Mouse (Mus musculus): ENCODE data around the gene Vat1l. TPM values are rescaled to one million over a fixed set of nuclear protein-coding genes. Genes with fewer than 3 reads are reported as not detected.

Vat1l gene
- polyA plus RNA-seq, 1 experiment from 2014 or later: 0.09 TPM

DNA sequence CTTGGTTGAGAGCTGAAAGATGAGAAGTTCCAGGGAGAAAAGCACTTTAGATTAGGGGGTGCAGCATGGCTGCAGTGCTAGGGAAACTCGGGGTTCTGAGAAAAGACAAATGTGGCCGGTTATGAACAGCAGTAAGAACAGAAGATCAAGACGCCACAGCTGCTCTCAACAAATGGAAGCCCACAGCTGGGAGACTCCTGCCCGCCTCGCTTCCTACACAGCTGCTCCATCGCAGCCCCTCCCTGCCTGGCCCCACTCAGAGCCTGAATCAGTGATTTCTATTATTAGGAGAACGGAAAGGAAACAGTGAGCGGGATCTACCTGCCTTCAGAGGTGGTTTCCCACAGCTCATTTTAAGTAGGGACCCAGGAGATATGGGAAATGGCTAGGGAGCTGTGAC lies 69.1 kb downstream of the Vat1l start:
- H3K4me2 ChIP-seq (ENCODE audit: low read depth, low read length): no peak overlapping the region

DNA sequence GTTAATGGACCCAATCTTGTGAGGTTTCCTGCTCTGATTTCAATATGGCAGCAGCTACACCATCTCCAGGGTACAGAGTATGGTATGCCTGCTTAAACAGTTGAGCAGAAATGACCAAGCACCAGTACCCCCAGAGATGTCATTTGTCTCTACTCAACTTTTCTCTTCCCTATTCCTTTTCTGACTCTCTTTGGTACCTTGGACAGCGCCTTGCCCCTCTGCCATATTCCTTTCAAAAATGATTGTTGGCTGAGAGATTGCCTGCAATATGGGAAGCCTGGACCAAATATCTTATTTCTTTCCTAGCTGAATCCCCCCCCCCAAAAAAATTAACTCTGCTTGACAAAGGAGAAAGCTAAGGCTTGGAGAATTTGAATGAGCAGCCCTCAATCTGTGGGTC lies 75.7 kb downstream of the Vat1l start:
- Histone ChIP-seq H3K9me3 (replicated peaks; ENCODE audit: control insufficient read depth, low read length) (no peaks in the 10 kb centered on the region), H3K9ac (ENCODE audit: low read depth, low read length) (no peak overlapping the region), H3K4me1 (ENCODE audit: control insufficient read depth, low read depth, low read length) (no peaks in the 10 kb centered on the region), H3K27me3 (ENCODE audit: control insufficient read depth, insufficient read depth, low read depth, low read length) (no peaks in the 10 kb centered on the region), H3K4me3 (ENCODE audit: low read depth, low read length) (no peak overlapping the region), H3K4me2 (ENCODE audit: low read depth, low read length) (no peak overlapping the region), H3K36me3 (ENCODE audit: control insufficient read depth, insufficient read depth) (no peaks in the 10 kb centered on the region), H3K27ac (ENCODE audit: low read length) (no peak overlapping the region)
- 29% methylated on average over 1 of the region's 1 CpGs for WGBS (ENCODE audit: insufficient replicate concordance)
- no peak for ATAC-seq (ENCODE audit: low read depth)

More for the DNA sequence above, 69.1 kb downstream of the Vat1l start:
- 60% methylated on average over 8 of the region's 8 CpGs for WGBS (ENCODE audit: insufficient replicate concordance)
- no peaks in the 10 kb centered on the region for H3K27me3 ChIP-seq (ENCODE audit: control insufficient read depth, insufficient read depth, low read depth, low read length)
- H3K27ac ChIP-seq (ENCODE audit: low read length): no peak overlapping the region
- no peaks in the 10 kb centered on the region for H3K36me3 ChIP-seq (ENCODE audit: control insufficient read depth, insufficient read depth)
- H3K9ac ChIP-seq (ENCODE audit: low read depth, low read length): no peak overlapping the region
- no peaks in the 10 kb centered on the region for H3K4me1 ChIP-seq (ENCODE audit: control insufficient read depth, low read depth, low read length)
- no peaks in the 10 kb centered on the region for H3K9me3 ChIP-seq (replicated peaks; ENCODE audit: control insufficient read depth, low read length)
- H3K4me3 ChIP-seq (ENCODE audit: low read depth, low read length): no peak overlapping the region
- ATAC-seq (ENCODE audit: low read depth): no peak

DNA sequence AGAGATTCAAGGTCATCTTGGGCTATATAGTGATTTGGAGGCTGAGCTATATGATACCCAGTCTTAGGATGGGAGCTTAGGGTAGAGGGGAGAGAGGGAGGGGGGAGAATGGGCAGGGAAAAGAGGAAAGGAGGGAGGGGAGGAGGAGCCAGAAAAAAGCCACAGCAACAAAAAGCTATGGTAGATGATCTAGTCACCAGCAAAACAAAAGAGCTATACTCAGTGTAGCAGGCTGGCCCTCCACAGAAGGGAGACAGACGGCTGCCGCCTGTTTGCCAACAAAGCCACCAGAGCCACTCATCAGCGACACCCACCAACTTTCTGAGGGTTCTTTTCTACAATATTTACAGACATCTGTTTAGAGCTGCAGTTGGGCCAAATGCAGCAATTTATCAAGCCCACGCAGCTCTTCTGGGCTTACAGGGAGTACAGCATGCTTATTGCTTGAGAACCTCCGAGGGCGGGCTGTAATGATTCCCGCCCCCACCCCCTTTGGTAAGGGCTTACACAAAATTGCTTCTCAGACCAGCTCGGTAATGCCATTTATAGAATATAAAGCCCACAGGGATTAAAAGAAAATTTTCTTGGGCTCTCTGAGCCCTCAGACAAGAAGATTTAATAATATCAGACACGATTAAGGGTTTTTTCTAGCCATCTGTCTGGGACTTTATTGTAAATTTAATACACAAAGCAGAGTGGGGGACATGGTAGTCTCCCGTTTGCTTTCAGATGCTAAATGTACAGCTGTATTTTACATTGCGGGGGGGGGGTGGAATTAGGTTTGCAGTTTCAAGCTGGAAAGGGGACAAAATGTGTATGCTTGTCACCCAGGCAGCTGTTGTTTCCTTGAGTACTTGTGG lies 89.7 kb downstream of the Vat1l start:
- no peak for ATAC-seq (ENCODE audit: low read depth)
- H3K9ac ChIP-seq (ENCODE audit: low read depth, low read length): no peak overlapping the region
- H3K4me3 ChIP-seq (ENCODE audit: low read depth, low read length): no peak overlapping the region
- no peaks in the 10 kb centered on the region for H3K27me3 ChIP-seq (ENCODE audit: control insufficient read depth, insufficient read depth, low read depth, low read length)
- H3K27ac ChIP-seq (ENCODE audit: low read length): no peak overlapping the region
- H3K9me3 ChIP-seq (replicated peaks; ENCODE audit: control insufficient read depth, low read length): no peaks in the 10 kb centered on the region
- 61% methylated on average over 11 of the region's 11 CpGs for WGBS (ENCODE audit: insufficient replicate concordance)
- no peak overlapping the region for H3K4me2 ChIP-seq (ENCODE audit: low read depth, low read length)
- H3K36me3 ChIP-seq (ENCODE audit: control insufficient read depth, insufficient read depth): no peaks in the 10 kb centered on the region
- no peaks in the 10 kb centered on the region for H3K4me1 ChIP-seq (ENCODE audit: control insufficient read depth, low read depth, low read length)

DNA sequence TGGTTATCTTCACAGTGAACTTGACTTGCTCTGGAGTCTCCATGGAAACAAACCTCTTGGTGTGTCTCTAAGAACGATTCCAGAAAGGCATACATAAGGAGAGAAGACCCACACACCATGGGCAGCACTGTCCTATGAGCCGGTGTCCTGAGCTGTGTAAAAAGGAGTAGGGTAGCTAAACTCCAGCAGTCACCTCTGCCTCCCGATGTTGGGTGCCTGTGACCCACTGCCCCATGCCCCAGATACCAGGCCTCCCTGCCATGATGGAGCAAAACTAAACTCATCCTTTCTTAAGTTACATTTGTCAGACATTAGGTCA lies 90.3 kb downstream of the Vat1l start:
- 71% methylated on average over 3 of the region's 3 CpGs for WGBS (ENCODE audit: insufficient replicate concordance)
- no peak for ATAC-seq (ENCODE audit: low read depth)
- Histone ChIP-seq H3K4me3 (ENCODE audit: low read depth, low read length) (no peak overlapping the region), H3K36me3 (ENCODE audit: control insufficient read depth, insufficient read depth) (no peaks in the 10 kb centered on the region), H3K27ac (ENCODE audit: low read length) (no peak overlapping the region), H3K4me2 (ENCODE audit: low read depth, low read length) (no peak overlapping the region), H3K27me3 (ENCODE audit: control insufficient read depth, insufficient read depth, low read depth, low read length) (no peaks in the 10 kb centered on the region), H3K4me1 (ENCODE audit: control insufficient read depth, low read depth, low read length) (no peaks in the 10 kb centered on the region), H3K9me3 (replicated peaks; ENCODE audit: control insufficient read depth, low read length) (no peaks in the 10 kb centered on the region), H3K9ac (ENCODE audit: low read depth, low read length) (no peak overlapping the region)

DNA sequence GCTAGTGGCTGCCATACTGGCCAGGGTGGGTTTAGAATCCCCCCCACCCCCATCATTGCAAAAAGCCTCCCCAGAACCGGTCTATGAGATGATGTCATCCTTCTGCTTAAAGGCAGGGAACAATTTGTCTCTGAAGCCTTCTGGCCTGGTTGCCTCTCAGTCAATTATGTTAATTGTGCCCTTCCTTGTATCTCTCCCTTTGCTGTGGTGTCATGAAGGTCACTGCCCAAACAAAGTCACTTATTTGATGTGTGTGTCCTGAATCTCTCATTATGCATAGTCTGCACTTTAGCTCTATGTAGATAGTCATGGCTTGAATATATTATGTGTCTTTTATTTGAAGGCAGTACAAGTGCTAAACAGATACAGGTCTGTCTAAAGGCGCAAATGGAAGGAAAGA lies 92.8 kb downstream of the Vat1l start:
- no peak overlapping the region for H3K4me2 ChIP-seq (ENCODE audit: low read depth, low read length)
- H3K4me3 ChIP-seq (ENCODE audit: low read depth, low read length): no peak overlapping the region
- H3K9ac ChIP-seq (ENCODE audit: low read depth, low read length): no peak overlapping the region
- 51% methylated on average over 2 of the region's 2 CpGs for WGBS (ENCODE audit: insufficient replicate concordance)
- no peaks in the 10 kb centered on the region for H3K9me3 ChIP-seq (replicated peaks; ENCODE audit: control insufficient read depth, low read length)
- no peaks in the 10 kb centered on the region for H3K4me1 ChIP-seq (ENCODE audit: control insufficient read depth, low read depth, low read length)
- H3K36me3 ChIP-seq (ENCODE audit: control insufficient read depth, insufficient read depth): no peaks in the 10 kb centered on the region
- no peak overlapping the region for H3K27ac ChIP-seq (ENCODE audit: low read length)
- ATAC-seq (ENCODE audit: low read depth): no peak
- H3K27me3 ChIP-seq (ENCODE audit: control insufficient read depth, insufficient read depth, low read depth, low read length): no peaks in the 10 kb centered on the region

DNA sequence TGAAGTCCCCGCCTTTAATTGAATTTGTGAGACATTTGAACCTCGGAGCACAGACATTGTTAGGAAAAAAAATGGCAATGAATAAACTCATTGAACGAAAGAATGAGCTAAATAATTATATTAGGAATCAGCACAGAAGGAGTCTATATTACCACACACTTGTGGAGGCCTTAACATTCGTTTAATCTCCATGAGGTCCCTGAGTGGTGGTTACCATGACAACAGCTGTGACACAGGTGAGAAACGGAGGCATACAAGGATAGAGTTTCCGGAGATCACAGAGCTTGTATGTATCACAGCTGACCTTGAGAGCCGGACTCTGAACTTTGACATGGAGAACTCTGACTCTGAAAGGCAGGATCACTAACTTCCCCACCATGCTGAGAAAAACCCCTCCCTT lies 94.7 kb downstream of the Vat1l start:
- no peaks in the 10 kb centered on the region for H3K36me3 ChIP-seq (ENCODE audit: control insufficient read depth, insufficient read depth)
- H3K4me2 ChIP-seq (ENCODE audit: low read depth, low read length): no peak overlapping the region
- no peak overlapping the region for H3K4me3 ChIP-seq (ENCODE audit: low read depth, low read length)
- no peak overlapping the region for H3K27ac ChIP-seq (ENCODE audit: low read length)
- no peaks in the 10 kb centered on the region for H3K27me3 ChIP-seq (ENCODE audit: control insufficient read depth, insufficient read depth, low read depth, low read length)
- H3K4me1 ChIP-seq (ENCODE audit: control insufficient read depth, low read depth, low read length): no peaks in the 10 kb centered on the region
- H3K9ac ChIP-seq (ENCODE audit: low read depth, low read length): no peak overlapping the region
- H3K9me3 ChIP-seq (replicated peaks; ENCODE audit: control insufficient read depth, low read length): no peaks in the 10 kb centered on the region
- 55% methylated on average over 7 of the region's 7 CpGs for WGBS (ENCODE audit: insufficient replicate concordance)
- ATAC-seq (ENCODE audit: low read depth): no peak

DNA sequence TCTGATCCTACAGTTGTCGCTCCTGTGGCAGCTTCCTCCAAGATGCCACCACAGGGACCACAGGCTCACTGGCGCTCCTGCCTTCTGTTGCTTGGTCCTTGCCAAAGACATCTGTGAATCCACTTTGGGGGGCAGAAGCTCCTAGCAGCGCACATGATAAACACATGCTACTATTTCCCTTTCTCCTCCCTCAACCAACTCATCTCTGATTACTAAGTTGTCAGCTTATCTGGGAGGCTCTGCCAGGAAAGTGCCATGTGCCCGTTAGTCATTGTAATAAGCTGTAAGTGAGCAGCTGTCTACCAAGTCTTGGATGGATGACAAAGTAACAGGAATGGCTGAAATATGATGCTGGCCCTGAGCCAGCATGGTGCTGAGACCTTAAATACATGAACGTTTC lies 100.9 kb downstream of the Vat1l start:
- H3K4me1 ChIP-seq (ENCODE audit: control insufficient read depth, low read depth, low read length): no peaks in the 10 kb centered on the region
- no peaks in the 10 kb centered on the region for H3K9me3 ChIP-seq (replicated peaks; ENCODE audit: control insufficient read depth, low read length)
- H3K27me3 ChIP-seq (ENCODE audit: control insufficient read depth, insufficient read depth, low read depth, low read length): no peaks in the 10 kb centered on the region
- no peak overlapping the region for H3K27ac ChIP-seq (ENCODE audit: low read length)
- no peak overlapping the region for H3K9ac ChIP-seq (ENCODE audit: low read depth, low read length)
- H3K4me2 ChIP-seq (ENCODE audit: low read depth, low read length): no peak overlapping the region
- no peak overlapping the region for H3K4me3 ChIP-seq (ENCODE audit: low read depth, low read length)
- WGBS (ENCODE audit: insufficient replicate concordance): 53% methylated on average over 5 of the region's 5 CpGs
- H3K36me3 ChIP-seq (ENCODE audit: control insufficient read depth, insufficient read depth): no peaks in the 10 kb centered on the region
- no peak for ATAC-seq (ENCODE audit: low read depth)

DNA sequence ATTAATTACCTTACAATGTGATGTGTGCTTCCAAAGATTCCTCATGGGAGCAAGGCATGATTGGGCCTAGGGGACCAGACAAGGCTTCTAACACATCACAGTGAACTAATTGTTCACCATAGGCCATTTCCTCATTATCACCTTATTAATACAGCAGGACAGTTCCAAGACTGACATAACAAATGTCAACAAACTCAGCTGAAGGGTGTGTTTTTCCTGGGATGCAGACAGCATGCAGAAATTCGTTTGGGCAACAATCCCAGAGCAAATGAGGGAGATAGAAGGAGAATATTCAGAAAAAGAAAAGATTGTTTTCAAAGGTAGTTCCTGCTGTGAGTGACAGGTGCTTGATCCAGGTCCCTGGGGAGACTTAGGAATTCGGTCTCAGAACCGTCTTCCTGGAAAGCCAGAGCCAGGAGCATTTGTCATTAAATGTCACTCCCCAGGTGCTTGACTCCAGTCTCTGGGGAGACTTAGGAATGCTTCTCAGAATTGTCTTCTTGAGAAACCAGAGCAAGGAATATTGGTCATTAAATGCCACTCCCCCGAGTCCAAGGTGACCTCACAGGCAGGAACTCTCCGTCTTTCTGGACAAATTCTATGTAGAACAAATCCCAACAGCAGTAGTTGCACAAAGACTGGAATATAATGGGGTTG lies 109.4 kb downstream of the Vat1l start:
- no peak for ATAC-seq (ENCODE audit: low read depth)
- H3K4me3 ChIP-seq (ENCODE audit: low read depth, low read length): no peak overlapping the region
- no peaks in the 10 kb centered on the region for H3K27me3 ChIP-seq (ENCODE audit: control insufficient read depth, insufficient read depth, low read depth, low read length)
- no peak overlapping the region for H3K4me2 ChIP-seq (ENCODE audit: low read depth, low read length)
- WGBS (ENCODE audit: insufficient replicate concordance): 31% methylated on average over 5 of the region's 5 CpGs
- no peaks in the 10 kb centered on the region for H3K4me1 ChIP-seq (ENCODE audit: control insufficient read depth, low read depth, low read length)
- no peaks in the 10 kb centered on the region for H3K36me3 ChIP-seq (ENCODE audit: control insufficient read depth, insufficient read depth)
- H3K9me3 ChIP-seq (replicated peaks; ENCODE audit: control insufficient read depth, low read length): no peaks in the 10 kb centered on the region
- H3K27ac ChIP-seq (ENCODE audit: low read length): no peak overlapping the region
- H3K9ac ChIP-seq (ENCODE audit: low read depth, low read length): no peak overlapping the region

DNA sequence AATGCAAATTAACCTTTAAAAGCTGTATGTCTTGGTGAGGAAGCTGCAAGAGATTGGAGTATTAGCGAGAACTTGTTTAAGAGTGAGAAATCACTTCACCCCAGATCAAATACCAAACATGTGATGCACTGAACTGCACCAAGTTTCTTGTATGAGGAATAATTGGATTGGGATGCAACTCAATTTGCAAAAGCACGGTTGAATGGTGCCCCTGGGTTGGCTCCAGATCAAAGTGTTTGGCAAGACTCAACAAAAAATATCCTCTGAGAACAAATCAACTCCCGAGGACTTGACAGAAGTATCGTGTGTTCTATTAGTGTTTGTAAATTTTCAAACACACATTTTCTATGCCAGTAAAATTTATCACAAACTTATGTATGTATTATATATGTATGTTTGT lies 112.7 kb downstream of the Vat1l start:
- Histone ChIP-seq H3K36me3 (ENCODE audit: control insufficient read depth, insufficient read depth) (no peaks in the 10 kb centered on the region), H3K4me3 (ENCODE audit: low read depth, low read length) (no peak overlapping the region), H3K9me3 (replicated peaks; ENCODE audit: control insufficient read depth, low read length) (no peaks in the 10 kb centered on the region), H3K27ac (ENCODE audit: low read length) (no peak overlapping the region), H3K4me1 (ENCODE audit: control insufficient read depth, low read depth, low read length) (no peaks in the 10 kb centered on the region), H3K4me2 (ENCODE audit: low read depth, low read length) (no peak overlapping the region), H3K27me3 (ENCODE audit: control insufficient read depth, insufficient read depth, low read depth, low read length) (no peaks in the 10 kb centered on the region), H3K9ac (ENCODE audit: low read depth, low read length) (no peak overlapping the region)
- WGBS (ENCODE audit: insufficient replicate concordance): 66% methylated on average over 4 of the region's 4 CpGs
- no peak for ATAC-seq (ENCODE audit: low read depth)
